Mouse (Mus musculus): Measurements from ENCODE around the gene Lalba. TPM values are rescaled to one million over a fixed set of nuclear protein-coding genes. Genes with fewer than 3 reads are reported as not detected.
"Not testable (repeated sequence)": the region's sequence is repeated elsewhere in the genome, so short reads cannot be mapped to it uniquely, and the experiment has no call there.

Lalba gene
- polyA plus RNA-seq, 1 experiment from 2014 or later: not detected

DNA sequence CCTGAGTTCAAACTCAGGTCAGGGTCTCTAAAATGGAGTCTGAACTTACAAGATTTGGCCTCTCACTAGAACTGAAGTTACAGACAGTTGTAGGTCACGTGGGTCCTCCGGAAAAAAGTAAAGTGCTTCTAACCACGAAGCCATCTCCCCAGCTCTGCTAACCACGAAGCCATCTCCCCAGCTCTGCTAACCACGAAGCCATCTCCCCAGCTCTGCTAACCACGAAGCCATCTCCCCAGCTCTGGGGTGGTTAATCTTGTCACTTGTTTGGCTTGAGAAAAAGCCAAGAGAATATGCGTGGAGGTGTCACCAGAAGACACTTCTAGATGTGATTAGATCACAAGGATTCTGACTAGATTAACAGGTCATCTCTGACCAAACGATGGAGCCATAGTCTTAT lies 31.6 kb upstream of the Lalba start:
- WGBS (ENCODE audit: insufficient replicate concordance): 25% methylated on average over 8 of the region's 8 CpGs
- peaks cover 5% of the 10 kb centered on the region for H3K4me1 ChIP-seq (ENCODE audit: control insufficient read depth, low read depth, low read length)
- H3K27me3 ChIP-seq (ENCODE audit: control insufficient read depth, insufficient read depth, low read depth, low read length): no peaks in the 10 kb centered on the region
- no peak overlapping the region for H3K4me2 ChIP-seq (ENCODE audit: low read depth, low read length)
- H3K27ac ChIP-seq (ENCODE audit: low read length): no peak overlapping the region
- no peak overlapping the region for H3K9ac ChIP-seq (ENCODE audit: low read depth, low read length)
- no peaks in the 10 kb centered on the region for H3K9me3 ChIP-seq (replicated peaks; ENCODE audit: control insufficient read depth, low read length)
- H3K4me3 ChIP-seq (ENCODE audit: low read depth, low read length): no peak overlapping the region
- ATAC-seq (ENCODE audit: low read depth): no peak
- peaks cover 5% of the 10 kb centered on the region; the same call in 1 of the 2 replicates for H3K36me3 ChIP-seq (ENCODE audit: control insufficient read depth, insufficient read depth)

DNA sequence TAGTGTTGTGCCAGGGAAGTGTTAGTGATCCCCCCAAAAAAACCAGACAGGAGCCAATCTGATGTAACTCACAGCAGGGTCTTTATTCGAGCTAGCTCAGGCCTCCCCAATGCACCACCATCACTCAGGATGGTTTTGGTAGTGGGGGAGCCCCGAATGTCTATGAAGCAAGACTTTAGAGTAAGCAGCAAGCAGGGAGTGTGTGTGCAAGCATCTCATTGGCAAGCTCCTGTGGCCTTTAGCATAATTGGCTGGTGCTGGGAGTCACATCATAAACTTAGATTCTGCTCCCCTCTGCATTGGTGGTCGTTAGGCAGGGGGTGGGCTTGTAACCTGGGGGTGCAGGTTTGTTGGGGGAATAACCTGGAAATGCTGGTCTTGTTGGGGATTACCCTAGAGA lies 31.2 kb upstream of the Lalba start:
- 46% methylated on average over 3 of the region's 3 CpGs for WGBS (ENCODE audit: insufficient replicate concordance)
- H3K4me1 ChIP-seq (ENCODE audit: control insufficient read depth, low read depth, low read length); H3K27me3 ChIP-seq (ENCODE audit: control insufficient read depth, insufficient read depth, low read depth, low read length); H3K36me3 ChIP-seq (ENCODE audit: control insufficient read depth, insufficient read depth); H3K4me2 ChIP-seq (ENCODE audit: low read depth, low read length); H3K9ac ChIP-seq (ENCODE audit: low read depth, low read length); H3K4me3 ChIP-seq (ENCODE audit: low read depth, low read length); ATAC-seq (ENCODE audit: low read depth); H3K9me3 ChIP-seq (replicated peaks; ENCODE audit: control insufficient read depth, low read length); H3K27ac ChIP-seq (ENCODE audit: low read length): not testable (repeated sequence)

DNA sequence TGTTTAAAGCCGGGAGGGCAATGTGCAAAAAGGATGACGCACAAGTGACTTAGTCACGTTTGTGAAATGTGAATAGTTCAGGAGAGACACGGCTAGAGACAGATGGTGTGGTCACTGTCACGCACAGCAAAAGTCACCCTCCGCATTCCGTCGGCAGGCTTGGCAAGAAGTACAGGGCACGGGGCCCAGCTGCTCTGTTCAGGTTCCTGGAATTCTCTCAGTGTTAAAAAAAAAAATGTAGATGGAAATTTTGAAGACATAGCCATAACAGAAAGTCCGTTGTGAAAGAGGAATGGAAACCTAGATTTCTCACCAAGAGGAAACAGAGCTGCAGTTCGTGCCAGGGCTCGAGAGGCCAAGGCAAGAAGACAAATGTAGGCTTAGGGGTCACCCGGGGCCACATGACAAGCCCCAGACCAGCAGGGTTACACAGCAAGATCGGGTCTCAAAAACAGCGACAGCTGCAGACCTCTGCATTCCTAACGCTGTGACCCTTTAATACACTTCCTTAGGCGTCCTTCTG lies 30.3 kb upstream of the Lalba start:
- Histone ChIP-seq H3K27me3 (ENCODE audit: control insufficient read depth, insufficient read depth, low read depth, low read length) (no peaks in the 10 kb centered on the region), H3K9me3 (replicated peaks; ENCODE audit: control insufficient read depth, low read length) (no peaks in the 10 kb centered on the region), H3K4me2 (ENCODE audit: low read depth, low read length) (no peak overlapping the region), H3K27ac (ENCODE audit: low read length) (no peak overlapping the region), H3K4me1 (ENCODE audit: control insufficient read depth, low read depth, low read length) (peaks cover 5% of the 10 kb centered on the region), H3K4me3 (ENCODE audit: low read depth, low read length) (no peak overlapping the region), H3K9ac (ENCODE audit: low read depth, low read length) (no peak overlapping the region), H3K36me3 (ENCODE audit: control insufficient read depth, insufficient read depth) (peaks cover 1% of the 10 kb centered on the region; the same call in 1 of the 2 replicates)
- WGBS (ENCODE audit: insufficient replicate concordance): 47% methylated on average over 17 of the region's 17 CpGs
- ATAC-seq (ENCODE audit: low read depth): peak; percentile 44; the same call in 1 of the 2 replicates

DNA sequence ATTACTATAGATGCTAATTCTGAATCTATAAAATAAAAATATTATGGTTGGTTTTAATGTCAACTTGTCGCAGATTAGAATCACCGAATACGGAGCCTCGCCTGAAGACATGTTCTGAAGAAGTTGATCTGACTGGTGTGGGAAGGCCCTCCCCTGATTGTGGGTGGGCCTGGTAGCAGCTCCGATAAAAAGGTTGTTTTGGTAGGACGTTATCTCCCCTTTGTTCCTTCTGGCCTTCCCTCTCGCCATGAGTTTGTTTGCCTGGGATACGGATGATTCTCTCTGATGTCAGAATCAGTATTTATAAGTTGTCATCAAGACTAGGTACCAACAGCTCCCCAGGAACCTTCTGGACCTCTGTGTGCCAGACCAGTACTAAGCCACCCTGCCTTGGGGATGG lies 29.7 kb upstream of the Lalba start:
- Histone ChIP-seq H3K36me3 (ENCODE audit: control insufficient read depth, insufficient read depth) (no peaks in the 10 kb centered on the region), H3K4me1 (ENCODE audit: control insufficient read depth, low read depth, low read length) (peaks cover 5% of the 10 kb centered on the region), H3K9me3 (replicated peaks; ENCODE audit: control insufficient read depth, low read length) (no peaks in the 10 kb centered on the region), H3K27ac (ENCODE audit: low read length) (no peak overlapping the region), H3K9ac (ENCODE audit: low read depth, low read length) (no peak overlapping the region), H3K4me2 (ENCODE audit: low read depth, low read length) (no peak overlapping the region), H3K4me3 (ENCODE audit: low read depth, low read length) (no peak overlapping the region), H3K27me3 (ENCODE audit: control insufficient read depth, insufficient read depth, low read depth, low read length) (no peaks in the 10 kb centered on the region)
- ATAC-seq (ENCODE audit: low read depth): no peak
- 34% methylated on average over 8 of the region's 8 CpGs for WGBS (ENCODE audit: insufficient replicate concordance)

DNA sequence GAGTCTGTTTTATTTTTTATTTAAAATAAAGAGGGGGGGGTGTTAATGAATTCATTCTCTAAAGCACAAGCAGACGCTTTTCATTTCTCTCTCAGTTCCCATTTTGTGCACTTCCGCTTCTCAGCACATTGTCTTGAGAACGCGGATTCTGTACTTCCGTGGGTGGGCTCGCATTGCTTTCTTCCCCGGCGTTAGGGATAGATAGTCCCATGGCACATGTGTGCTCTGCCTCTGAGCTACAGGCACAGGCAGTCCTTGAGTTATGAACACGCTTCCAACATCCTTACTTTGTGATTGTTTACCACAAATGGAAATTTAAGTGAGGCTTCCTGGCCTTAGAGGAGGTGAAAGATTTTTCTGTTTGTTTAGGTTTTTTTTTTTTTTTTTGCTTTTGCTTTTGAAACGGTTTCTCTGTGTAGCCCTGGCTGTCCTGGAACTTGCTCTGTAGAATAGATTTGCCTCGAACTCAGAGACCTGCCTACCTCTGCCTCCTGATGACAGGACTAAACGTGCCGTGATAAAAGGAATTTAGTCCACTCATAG lies 28.9 kb upstream of the Lalba start:
- no peak for ATAC-seq (ENCODE audit: low read depth)
- no peaks in the 10 kb centered on the region for H3K27me3 ChIP-seq (ENCODE audit: control insufficient read depth, insufficient read depth, low read depth, low read length)
- no peaks in the 10 kb centered on the region for H3K9me3 ChIP-seq (replicated peaks; ENCODE audit: control insufficient read depth, low read length)
- peaks cover 5% of the 10 kb centered on the region for H3K4me1 ChIP-seq (ENCODE audit: control insufficient read depth, low read depth, low read length)
- WGBS (ENCODE audit: insufficient replicate concordance): 36% methylated on average over 13 of the region's 13 CpGs
- no peak overlapping the region; the same call in 1 of the 2 replicates for H3K27ac ChIP-seq (ENCODE audit: low read length)
- no peak overlapping the region for H3K9ac ChIP-seq (ENCODE audit: low read depth, low read length)
- no peaks in the 10 kb centered on the region for H3K36me3 ChIP-seq (ENCODE audit: control insufficient read depth, insufficient read depth)
- no peak overlapping the region for H3K4me3 ChIP-seq (ENCODE audit: low read depth, low read length)
- peak overlapping the region; percentile 60 for H3K4me2 ChIP-seq (ENCODE audit: low read depth, low read length)

DNA sequence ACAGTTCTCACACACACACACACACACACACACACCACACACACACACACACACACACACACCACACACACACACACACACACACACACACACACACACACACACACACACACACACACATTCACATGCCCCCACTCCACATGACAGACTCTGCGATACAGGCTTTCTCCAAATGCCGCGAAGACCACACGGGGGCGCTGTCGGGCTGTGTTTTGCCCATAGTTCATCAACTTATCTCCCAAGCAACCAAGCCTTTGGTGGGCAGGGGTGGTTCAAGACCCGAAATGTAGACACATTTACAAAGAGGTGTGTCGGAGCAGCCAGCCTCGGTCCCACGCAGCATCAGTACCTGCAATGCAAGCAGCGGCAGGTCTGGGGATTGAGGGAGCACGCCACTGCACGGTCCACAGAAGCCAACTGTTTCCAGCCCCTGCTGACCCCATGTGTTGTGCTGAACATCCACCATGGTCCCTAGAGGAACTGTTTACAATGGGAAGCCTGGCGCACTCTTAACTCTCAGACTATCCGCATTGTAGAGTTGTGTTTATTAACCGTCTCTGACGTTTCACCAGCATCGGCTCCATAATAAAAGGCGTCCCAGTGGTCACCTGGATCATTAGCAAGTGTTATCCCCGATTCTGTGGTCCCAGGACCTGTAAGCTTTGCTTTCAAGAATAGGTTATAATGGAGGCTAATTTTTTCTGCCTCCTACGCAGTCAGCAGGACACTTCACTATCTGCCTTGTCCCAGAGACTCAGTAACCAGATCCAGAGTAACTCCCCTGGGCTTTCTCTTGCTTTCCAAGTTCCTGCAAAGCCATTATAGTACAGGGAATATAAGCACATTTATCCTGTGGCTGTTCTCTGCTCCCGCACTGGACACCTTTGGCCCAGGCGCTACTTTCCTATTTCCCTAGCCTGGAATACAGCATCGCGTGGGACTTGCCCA lies 28.2 kb upstream of the Lalba start:
- Histone ChIP-seq H3K27me3 (ENCODE audit: control insufficient read depth, insufficient read depth, low read depth, low read length) (no peaks in the 10 kb centered on the region), H3K9me3 (replicated peaks; ENCODE audit: control insufficient read depth, low read length) (no peaks in the 10 kb centered on the region), H3K27ac (ENCODE audit: low read length) (peak overlapping the region; percentile 2; the same call in 1 of the 2 replicates), H3K36me3 (ENCODE audit: control insufficient read depth, insufficient read depth) (no peaks in the 10 kb centered on the region), H3K4me1 (ENCODE audit: control insufficient read depth, low read depth, low read length) (peaks cover 5% of the 10 kb centered on the region), H3K4me3 (ENCODE audit: low read depth, low read length) (peak overlapping the region; percentile 43), H3K9ac (ENCODE audit: low read depth, low read length) (peak overlapping the region; percentile 29; the same call in 1 of the 2 replicates), H3K4me2 (ENCODE audit: low read depth, low read length) (peak overlapping the region; percentile 60)
- WGBS (ENCODE audit: insufficient replicate concordance): 25% methylated on average over 25 of the region's 25 CpGs
- ATAC-seq (ENCODE audit: low read depth): no peak

DNA sequence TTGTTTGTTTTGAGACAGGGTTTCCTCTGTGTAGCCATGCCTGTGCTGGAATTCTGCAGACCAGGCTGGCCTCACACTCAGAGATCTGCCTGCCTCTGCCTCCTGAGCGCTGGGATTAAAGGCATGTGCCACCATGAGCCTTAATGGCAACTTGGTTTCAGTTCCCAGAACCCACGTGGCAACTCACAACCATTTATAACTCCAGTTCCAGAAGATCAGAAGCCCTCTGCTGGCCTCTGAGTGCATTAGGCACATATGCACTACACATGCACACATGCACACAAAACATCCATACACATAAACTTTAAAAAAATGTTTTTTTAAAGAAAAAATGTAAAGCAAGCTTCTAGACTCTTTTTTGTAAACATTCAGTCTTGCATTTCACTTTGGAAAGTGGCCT lies 26.9 kb upstream of the Lalba start:
- H3K27ac ChIP-seq (ENCODE audit: low read length): no peak overlapping the region
- no peak for ATAC-seq (ENCODE audit: low read depth)
- no peak overlapping the region for H3K9ac ChIP-seq (ENCODE audit: low read depth, low read length)
- H3K36me3 ChIP-seq (ENCODE audit: control insufficient read depth, insufficient read depth): no peaks in the 10 kb centered on the region
- no peak overlapping the region for H3K4me3 ChIP-seq (ENCODE audit: low read depth, low read length)
- no peaks in the 10 kb centered on the region; the same call in 1 of the 2 replicates for H3K27me3 ChIP-seq (ENCODE audit: control insufficient read depth, insufficient read depth, low read depth, low read length)
- H3K4me2 ChIP-seq (ENCODE audit: low read depth, low read length): no peak overlapping the region
- H3K9me3 ChIP-seq (replicated peaks; ENCODE audit: control insufficient read depth, low read length): no peaks in the 10 kb centered on the region
- peaks cover 5% of the 10 kb centered on the region for H3K4me1 ChIP-seq (ENCODE audit: control insufficient read depth, low read depth, low read length)
- 46% methylated on average over 2 of the region's 2 CpGs for WGBS (ENCODE audit: insufficient replicate concordance)

DNA sequence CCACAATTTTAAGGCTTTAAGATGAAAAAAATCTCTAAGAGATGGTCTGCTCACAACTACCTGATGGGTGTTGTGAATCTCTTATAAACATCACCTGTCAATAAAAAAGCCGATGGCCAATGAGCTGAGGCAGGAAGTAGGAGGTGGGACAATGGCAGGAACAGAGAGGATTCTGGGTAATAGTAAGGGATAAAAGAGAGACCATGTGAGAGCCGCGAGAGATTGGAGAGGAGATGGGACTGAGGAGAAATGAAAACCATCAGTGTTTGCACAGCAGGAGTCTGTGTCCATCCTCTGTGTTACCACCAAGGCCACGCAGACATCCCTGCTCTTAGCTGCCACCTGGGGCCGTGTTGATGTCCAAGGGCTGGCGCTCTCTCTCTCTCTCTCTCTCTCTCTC lies 24.8 kb upstream of the Lalba start:
- no peak for ATAC-seq (ENCODE audit: low read depth)
- Histone ChIP-seq H3K27me3 (ENCODE audit: control insufficient read depth, insufficient read depth, low read depth, low read length) (no peaks in the 10 kb centered on the region; the same call in 1 of the 2 replicates), H3K9me3 (replicated peaks; ENCODE audit: control insufficient read depth, low read length) (no peaks in the 10 kb centered on the region), H3K4me2 (ENCODE audit: low read depth, low read length) (no peak overlapping the region), H3K27ac (ENCODE audit: low read length) (no peak overlapping the region), H3K36me3 (ENCODE audit: control insufficient read depth, insufficient read depth) (no peaks in the 10 kb centered on the region), H3K9ac (ENCODE audit: low read depth, low read length) (no peak overlapping the region), H3K4me1 (ENCODE audit: control insufficient read depth, low read depth, low read length) (peaks cover 5% of the 10 kb centered on the region), H3K4me3 (ENCODE audit: low read depth, low read length) (no peak overlapping the region)
- WGBS (ENCODE audit: insufficient replicate concordance): 81% methylated on average over 6 of the region's 6 CpGs
